Mouse (Mus musculus) gastrocnemius, postnatal 4 days (tissue): ENCODE measurements at regions not wholly inside any gene's neighbourhood (a gene's known extent, or its start where the extent isn't known, plus 50 kb on each side); places are given as distances from the start of the nearest gene placed in this dataset. TPM values are rescaled to one million over a fixed set of nuclear protein-coding genes. Genes with fewer than 3 reads are reported as not detected.
A peak's percentile ranks its signal among the peaks of the same experiment; 100 is the strongest.

Experiments
- DNase-seq, 2 experiments: peaks; one replicate each; pipeline ENCODE4 v3.0.0; 2021 to 2022; ENCODE audit warnings: low spot score in 2 of 2, mixed read lengths in 2 of 2
- microRNA-seq: library from miRNA; unstranded; fragments of <30 nt; microRNA quantifications from one replicate; pipeline ENCODE4 v1.2.0, GENCODE M21; 2021

DNA sequence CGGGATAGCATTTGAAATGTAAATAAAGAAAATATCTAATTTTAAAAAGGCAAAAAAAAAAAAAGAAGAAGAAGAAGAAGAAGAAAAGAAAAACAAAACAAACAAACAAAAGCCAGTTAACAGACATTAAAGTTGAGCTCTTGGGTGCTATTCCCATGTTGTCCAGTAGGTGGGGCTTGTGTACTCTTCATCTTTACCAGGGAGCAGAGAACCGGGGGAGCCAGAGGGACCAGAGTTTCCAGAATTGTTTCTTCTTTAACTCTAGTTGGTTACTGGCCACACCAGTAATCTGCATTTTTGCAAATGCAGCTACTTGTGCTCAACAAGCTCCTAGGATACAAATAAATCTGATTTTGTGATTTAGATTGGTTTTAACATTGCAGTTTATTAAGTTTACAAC is 103.6 kb upstream of the Dcn start:
- peak; percentile 24 to 65 for DNase-seq

GRCm38 (mm10) chr10:97376376-97376775 is 103.0 kb upstream of the Dcn start:
- DNase-seq = no peak

DNA sequence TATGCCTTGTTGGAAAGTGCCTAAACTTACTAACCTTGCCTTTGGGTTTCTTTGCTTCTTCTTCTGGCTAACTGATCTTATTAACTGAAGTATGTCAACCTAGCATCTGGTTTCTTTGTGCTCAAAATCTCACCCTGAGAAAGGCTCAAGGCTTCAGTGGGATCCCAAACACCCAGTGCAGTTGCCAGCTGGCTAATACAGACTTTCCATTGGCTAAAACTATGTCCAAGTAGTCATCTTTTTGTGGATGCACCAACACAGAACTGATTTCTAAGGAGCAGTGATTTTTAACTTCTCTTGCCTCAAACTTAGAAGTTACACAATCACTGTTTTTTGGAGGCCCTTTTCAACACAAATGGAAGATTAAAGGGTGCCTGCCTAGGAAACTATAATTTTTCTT is 97.8 kb upstream of the Dcn start:
- peak in 1 of 2 experiments; percentile 20 for DNase-seq

DNA sequence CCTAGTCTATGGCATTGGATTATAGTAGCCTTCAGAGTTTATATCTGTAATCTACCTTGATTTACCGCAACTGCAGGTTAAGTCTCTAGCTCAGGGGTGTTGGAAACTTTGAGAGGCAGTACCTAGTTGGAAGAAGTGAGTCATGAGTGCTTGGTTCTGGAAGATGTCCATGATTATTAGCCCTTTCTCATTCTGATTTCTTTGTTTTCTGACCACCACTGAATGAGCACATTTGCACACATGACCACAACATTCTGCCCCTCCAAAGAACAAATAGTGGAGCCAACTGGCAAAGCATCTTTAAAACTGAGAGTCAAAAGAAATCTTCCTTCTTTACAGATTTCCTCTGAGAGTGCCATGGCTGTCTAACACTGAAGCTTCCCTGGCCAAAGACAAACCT is 95.5 kb upstream of the Dcn start:
- no peak for DNase-seq

- DNase-seq = no peak
Observed at GRCm38 (mm10) chr10:97387196-97387876, 92.1 kb upstream of the Dcn start.

DNA sequence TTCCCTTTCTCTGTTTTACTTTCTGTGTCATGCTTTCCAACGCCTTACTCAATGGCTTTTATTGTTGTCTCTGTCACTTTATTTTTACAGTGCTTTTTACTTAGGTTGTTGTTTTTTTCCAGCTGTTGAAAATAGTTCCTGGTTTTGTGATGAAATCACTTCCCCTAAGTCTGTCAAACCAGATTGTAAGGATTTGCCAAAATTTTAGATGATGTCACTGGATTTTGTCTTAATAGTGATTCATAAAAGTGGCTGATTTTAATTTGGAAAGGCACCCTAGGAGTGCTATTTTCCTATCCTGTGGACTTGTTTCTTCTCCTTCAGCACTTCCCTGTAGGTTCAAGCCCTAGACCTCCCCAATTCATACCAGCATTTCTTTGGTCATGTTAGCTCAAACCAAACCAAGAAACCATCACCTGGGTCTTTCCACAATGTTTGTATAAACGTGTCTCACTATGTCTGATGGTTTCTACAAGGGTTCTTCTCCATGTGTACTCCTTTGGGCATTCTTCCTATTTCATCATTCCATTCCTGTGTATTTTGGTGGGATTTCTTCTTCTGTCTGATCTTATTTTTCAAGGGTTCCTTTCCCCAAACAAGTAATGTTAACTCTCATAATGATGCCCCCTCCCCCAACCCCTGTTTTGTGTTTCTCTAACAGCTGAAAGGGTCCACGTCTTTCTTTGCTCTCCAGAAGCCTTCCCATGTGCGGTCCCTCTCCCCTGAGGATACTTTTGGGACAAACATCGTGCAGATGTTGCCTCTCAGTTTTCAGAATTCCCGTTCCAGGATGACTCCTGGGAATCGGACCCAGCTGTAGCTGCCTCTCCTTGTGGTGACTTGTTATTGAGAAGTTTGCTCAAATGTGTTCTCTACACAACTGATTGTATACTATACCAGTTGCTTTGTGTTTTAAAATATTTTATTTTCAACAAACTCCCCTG is 89.5 kb upstream of the Dcn start:
- DNase-seq = peak; percentile 14 to 28

DNA sequence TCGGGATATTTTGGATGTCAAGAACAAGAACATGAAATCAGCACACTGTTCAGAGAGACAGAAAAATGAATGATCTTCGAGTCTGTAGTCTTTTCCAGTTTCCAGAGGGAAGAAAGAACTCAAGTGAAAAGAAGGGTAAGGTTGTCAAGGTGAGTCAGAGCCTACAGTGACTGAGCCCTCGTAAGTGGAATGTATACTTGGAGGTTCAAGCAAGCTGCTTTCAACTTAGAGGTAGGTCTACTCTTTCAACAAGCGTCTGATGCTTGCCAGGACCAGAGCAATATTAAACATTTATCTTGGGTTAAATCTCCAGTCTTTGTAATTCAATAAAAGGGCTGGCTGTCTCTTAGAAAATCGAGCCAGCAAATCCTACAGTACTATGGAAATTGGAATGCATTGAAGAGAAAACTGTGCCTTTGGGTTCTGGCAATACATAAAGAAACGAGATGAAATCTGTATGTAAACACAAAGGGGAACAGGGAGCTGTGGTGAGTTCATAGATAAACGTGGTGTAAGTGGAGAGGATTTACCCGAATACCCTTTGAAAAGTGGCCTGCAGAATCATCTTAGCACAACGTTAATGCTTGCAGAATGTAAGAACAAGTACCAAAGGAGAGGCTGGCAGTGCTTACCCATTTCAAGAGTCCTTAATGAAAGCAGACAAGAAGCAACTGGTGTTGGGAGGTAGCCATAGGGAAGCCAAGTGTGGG is 82.2 kb upstream of the Dcn start:
- DNase-seq = no peak

DNA sequence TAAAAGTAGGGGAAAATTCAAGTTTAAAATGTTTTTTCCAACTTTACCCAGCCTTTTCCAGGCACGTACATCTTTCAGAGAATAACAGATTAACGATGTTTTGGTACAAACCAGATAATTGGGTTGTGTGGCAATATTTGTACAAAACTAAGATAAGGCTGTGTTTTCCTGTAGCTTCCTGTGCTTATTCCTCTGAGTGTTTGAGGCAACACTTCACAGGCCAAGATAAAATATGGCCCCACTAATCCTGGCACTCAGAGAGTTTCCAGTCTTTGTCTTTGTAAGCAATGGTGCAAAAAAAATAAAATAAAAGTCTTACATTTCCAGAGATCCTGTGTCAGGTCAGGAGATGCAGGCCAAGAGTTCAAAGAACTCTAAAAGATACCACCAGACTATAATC is 81.5 kb upstream of the Dcn start:
- DNase-seq = no peak

DNA sequence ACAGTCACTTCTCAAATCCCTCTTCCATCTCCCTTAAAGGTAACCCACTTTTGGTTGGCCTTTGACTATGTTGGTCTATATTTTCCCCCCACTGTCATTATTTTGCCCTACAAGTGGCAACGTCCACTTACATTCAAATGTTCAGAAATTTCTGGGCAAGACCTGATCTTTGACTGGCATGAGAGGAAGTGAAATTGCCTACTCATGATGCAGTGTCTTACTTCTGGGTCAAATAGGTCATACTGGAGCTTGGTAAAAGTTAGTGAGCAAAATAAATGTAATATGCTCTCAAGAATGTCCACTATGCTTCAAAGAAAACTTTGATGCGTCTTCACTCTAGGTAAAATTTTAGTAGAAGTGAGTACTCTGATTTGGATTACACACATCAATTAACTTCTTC is 76.9 kb upstream of the Dcn start:
- no peak for DNase-seq

DNA sequence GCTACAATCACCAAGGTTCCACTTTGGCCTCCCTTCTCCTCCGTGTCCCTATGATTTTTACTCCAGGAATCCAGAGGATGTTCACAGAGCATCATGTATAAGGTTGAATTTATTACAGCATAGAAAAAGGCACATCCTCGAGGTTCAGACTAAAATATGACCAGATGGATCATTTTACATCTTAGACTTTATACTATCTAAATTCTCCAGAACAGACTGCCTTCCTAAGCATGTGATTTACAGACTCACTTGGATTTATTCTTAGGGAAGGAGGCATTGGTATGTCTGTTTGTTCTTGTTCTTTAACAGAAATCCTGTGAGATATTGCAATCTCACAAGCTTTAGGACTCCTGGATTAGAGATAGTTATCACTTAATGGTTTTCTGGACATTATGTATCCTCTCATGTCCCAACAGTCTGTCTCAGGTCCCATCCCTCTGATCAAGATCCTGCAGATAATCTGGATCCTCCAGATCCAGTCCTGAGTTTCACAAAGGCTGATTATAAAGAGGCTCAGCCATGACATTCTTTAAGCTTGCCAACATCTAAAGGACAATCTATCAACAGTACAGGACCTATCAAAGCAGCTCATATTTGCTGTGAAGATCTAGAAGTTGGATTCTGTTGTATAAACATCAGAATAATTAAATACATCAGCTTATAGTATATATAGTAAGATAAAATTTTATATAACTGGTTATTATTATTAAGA is 75.2 kb upstream of the Dcn start:
- DNase-seq = no peak

GRCm38 (mm10) chr10:97409181-97409581 is 70.2 kb upstream of the Dcn start:
- DNase-seq = no peak

DNA sequence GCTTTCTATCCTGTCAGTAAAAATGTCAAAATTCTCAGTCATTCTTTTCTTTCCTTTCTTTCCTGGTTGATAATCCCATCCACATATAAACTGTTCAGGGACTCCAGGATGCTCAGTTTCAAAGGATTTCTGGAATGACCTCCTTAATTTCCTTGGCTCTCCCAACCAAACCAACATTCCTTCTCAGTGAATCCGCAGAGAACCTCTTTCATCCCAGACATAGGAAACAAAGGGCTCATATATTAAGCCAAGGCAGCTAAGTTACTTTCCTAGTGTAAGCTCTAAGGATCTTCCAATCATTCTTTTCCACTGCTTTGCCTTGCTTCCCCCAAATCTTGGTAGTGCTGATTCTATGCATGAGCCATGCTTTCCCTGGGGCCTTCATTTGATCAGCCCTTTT is 69.5 kb upstream of the Dcn start:
- no peak for DNase-seq

GRCm38 (mm10) chr10:97422579-97422978 is 56.8 kb upstream of the Dcn start:
- DNase-seq = no peak

DNA sequence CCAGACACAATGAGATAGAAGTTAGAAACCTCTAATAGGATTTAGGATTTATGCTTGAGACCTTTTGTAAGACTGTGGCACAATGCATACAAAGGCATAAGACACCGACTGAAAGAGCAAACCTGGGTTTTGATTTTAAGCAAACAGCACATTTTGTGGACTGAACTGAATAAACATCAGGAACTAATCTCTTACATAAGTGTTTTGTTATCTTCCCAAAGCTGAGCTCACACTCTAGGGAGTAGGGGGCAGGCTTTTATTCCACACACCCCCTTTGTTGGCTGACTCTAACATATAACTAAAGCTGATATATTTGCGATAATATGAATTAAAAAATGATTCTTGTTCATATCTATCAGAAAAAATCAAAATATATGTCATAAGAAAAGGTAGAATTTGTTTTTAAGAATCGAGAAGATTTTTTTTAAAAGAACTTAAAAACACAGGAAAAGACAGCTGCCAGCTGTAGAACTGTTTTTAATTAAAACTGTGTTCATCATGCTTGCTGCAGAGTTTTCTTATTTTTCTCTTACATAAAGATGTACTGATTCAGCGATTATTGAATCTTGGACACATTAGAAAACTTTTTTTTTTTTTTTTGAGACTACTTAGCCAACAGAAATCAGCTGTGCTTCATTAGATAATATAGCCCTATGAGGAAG is 56.2 kb upstream of the Dcn start:
- no peak for DNase-seq

Small RNA genes in the stretch of these regions (microRNA-seq; reads per million reads assigned to microRNA genes)
- gene Gm24587 (not detected), gene Mir3966 (not detected)
